Mouse (Mus musculus) heart, adult 11 months (tissue): ENCODE data around the gene Hoxb2.
A peak's percentile ranks its signal among the peaks of the same experiment; 100 is the strongest.

Source experiments
- DNase-seq: peaks from one replicate; pipeline ENCODE4 v3.0.0; 2022

Hoxb2 gene

GRCm38 (mm10) chr11:96350341-96350624, at the start of gene Hoxb2:
Hoxb2 (plus strand) TSS chr11:96350525.
- no peak for DNase-seq

- DNase-seq = no peak
Measured at GRCm38 (mm10) chr11:96301064-96301431, 49.3 kb upstream of the Hoxb2 start.

- peak; percentile 93 for DNase-seq
Measured at GRCm38 (mm10) chr11:96301837-96302236, 48.5 kb upstream of the Hoxb2 start.

GRCm38 (mm10) chr11:96302381-96303150, 47.8 kb upstream of the Hoxb2 start:
- DNase-seq = no peak

GRCm38 (mm10) chr11:96303151-96304099, 46.9 kb upstream of the Hoxb2 start, which contains the start of gene Hoxb5:
Hoxb5 (plus strand) TSS chr11:96303336.
- peak; percentile 92 for DNase-seq

- no peak for DNase-seq
Measured at GRCm38 (mm10) chr11:96304381-96305195, 45.7 kb upstream of the Hoxb2 start.

GRCm38 (mm10) chr11:96305505-96306182, 44.7 kb upstream of the Hoxb2 start:
- DNase-seq = no peak

- no peak for DNase-seq
Measured at GRCm38 (mm10) chr11:96306183-96306907, 44.0 kb upstream of the Hoxb2 start.

- no peak for DNase-seq
Measured at GRCm38 (mm10) chr11:96306908-96307269, 43.4 kb upstream of the Hoxb2 start.

GRCm38 (mm10) chr11:96308763-96309162, 41.6 kb upstream of the Hoxb2 start:
- no peak for DNase-seq

GRCm38 (mm10) chr11:96309288-96309687, 41.0 kb upstream of the Hoxb2 start:
- DNase-seq = no peak

- DNase-seq = no peak
Measured at GRCm38 (mm10) chr11:96310183-96310938, 40.0 kb upstream of the Hoxb2 start.

- DNase-seq = no peak
Measured at GRCm38 (mm10) chr11:96311097-96311496, 39.2 kb upstream of the Hoxb2 start.

GRCm38 (mm10) chr11:96311520-96312417, 38.6 kb upstream of the Hoxb2 start:
- peak; percentile 95 for DNase-seq

- no peak for DNase-seq
Measured at GRCm38 (mm10) chr11:96313134-96313533, 37.2 kb upstream of the Hoxb2 start.

- DNase-seq = no peak
Measured at GRCm38 (mm10) chr11:96313806-96314428, 36.4 kb upstream of the Hoxb2 start.

- peak; percentile 89 for DNase-seq
Measured at GRCm38 (mm10) chr11:96314671-96315343, 35.5 kb upstream of the Hoxb2 start.

- DNase-seq = no peak
Measured at GRCm38 (mm10) chr11:96315344-96315681, 35.0 kb upstream of the Hoxb2 start.
